Mouse (Mus musculus) adrenal gland, adult 8-10 months (tissue): ENCODE measurements around the gene Pex14. TPM values are rescaled to one million over a fixed set of nuclear protein-coding genes. Genes with fewer than 3 reads are reported as not detected.

ENCODE experiments used
- DNase-seq: peaks from one replicate; pipeline ENCODE4 v3.0.0; 2022
- total RNA-seq, 4 experiments: library from RNA; stranded (reverse); gene quantifications; 2 replicates each; pipeline ENCODE4 v1.2.4; 2022

Gene Pex14
- total RNA-seq, 4 experiments from 2014 or later: 63.2 to 74.7 (median 67.3) TPM

DNA sequence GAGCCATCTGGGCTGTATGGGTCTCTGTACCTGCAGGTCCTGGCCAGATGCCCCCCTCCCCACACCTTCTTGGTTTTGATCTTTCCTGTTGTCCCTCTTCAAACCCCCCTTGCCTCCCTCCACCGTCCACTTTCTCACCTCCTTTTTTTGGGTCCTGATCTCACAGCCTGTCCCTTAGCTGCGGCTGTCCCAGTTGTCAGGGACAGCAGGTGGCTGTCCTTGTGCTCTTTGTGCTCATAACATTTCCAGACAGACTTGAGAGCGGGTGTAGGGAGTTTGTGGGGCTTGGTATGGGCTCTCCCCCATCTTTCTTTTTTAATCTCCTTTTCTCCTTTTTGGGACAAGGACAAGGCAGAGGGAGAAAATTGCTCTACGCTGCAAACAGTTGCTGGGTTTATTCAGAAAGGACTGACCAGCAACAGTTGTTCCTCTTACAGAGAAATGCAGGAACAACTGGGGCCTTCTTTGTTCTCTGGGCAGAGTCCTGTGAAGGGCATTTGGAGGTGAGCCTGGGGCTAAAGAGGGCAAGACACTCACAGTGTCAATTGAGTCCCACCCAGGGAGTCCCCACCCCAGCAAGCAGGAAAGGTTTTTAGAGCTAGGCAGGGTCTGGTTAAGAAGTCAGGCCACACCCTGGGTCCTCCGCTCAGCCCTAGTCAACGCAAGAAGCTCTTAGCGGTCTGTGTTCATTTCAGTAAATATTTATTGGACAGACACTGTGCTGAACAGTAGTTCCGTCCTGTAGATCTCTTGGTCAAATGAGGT is 186.7 kb downstream of the Pex14 start:
- no peak for DNase-seq

DNA sequence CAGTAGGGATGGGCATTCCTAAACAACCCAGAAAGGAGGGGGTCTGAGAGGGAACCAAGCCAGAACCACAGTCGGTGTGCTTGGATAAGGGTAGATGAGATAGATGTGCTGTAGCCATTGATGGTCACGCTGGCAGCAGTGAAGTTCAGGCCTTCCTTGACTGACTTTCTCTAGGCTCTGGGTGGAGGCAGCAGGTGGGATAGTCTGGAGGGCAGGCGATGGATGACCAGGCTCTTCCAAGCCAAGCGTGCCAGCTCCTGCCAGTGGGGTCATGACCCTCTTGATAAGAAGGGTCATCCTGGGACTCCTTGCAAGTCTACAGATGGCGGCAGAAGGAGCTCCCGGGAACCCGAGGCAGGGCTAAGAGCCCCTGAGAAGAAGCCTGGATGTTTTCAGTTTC is 187.5 kb downstream of the Pex14 start:
- no peak for DNase-seq

Other genes starting within 250 kb of the Pex14 start
- gene Dffa, start 4.3 kb upstream of the Pex14 start, total RNA-seq: 10 to 100 TPM; 25.3 to 31.7 (median 26.4) TPM
- gene Cort, start 26.9 kb upstream of the Pex14 start, total RNA-seq: 1 to 10 TPM in 3 of 4 experiments, under 1 TPM in 1; 0.90 to 4.7 (median 2.1) TPM
- gene Cenps, start 37.8 kb upstream of the Pex14 start, total RNA-seq: 10 to 100 TPM; 10.3 to 21.1 (median 14.9) TPM
- gene Pgd, start 66.9 kb upstream of the Pex14 start, total RNA-seq: 100 to 1,000 TPM; 167 to 272 (median 233) TPM
- gene Kif1b, start 207.8 kb upstream of the Pex14 start, total RNA-seq: 100 to 1,000 TPM; 136 to 190 (median 174) TPM